Mouse (Mus musculus) yolk sac, embryonic 10.5 days (tissue): ENCODE data around the gene Cdc26.

ENCODE experiments used
- DNase-seq: peaks from one replicate; pipeline ENCODE4 v3.0.0-alpha.2; 2017; ENCODE audit warnings: low spot score

Cdc26 gene

DNA sequence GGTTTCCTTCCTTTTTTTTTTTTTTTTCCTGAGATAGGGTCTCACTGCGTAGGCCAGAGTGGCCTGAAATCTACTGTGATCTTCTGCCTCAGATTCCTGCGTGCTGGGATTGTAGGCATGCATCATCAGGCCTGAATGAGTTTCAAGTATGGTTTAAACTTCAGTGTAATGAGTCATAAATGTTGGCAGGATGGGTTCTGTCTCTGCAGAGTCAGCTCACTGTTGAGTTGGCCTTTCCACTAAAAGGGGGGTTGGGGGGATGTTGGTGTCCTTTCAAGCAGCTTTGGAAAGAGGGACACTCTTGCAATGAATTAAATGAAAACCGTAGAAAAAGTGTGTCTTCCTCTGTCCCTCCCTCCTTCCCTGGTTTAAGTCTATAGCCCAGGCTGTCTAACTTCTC, 9.5 kb downstream of the Cdc26 start:
- DNase-seq, result no peak

DNA sequence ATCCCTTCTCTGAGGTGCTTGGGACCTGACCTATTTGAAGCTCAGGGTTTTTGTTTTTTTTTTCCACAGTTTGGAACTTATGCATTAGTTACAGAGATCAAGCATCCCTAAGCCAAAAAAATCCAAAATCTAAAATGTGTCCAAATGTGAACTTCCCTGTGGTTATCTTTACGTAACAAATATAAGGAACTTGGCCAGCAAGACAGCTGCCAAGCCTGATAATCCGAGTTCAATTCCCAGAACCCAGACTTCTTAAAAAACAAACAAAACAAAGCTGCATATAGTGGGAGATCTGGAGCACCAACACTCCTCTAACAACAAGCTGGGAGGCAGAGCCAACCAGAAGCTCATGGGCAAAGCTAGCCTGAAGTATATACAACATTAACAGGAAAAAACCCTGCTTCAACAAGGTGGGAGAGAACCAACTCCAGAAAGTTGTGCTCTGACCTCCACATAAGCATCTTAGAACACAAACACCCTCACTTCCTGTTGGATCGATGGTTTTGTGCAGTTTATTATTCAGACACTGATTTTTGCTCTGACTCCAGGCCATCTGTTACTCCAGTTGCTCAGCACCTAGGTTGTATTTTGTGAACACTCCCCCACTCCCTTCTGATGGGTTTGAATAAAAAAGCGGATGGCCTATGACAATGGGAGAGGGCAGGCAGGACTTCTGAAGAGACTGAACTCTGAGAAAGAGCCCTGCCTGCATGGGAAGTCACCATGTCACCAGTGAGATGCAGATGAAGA, 10.7 kb downstream of the Cdc26 start:
- no peak for DNase-seq

DNA sequence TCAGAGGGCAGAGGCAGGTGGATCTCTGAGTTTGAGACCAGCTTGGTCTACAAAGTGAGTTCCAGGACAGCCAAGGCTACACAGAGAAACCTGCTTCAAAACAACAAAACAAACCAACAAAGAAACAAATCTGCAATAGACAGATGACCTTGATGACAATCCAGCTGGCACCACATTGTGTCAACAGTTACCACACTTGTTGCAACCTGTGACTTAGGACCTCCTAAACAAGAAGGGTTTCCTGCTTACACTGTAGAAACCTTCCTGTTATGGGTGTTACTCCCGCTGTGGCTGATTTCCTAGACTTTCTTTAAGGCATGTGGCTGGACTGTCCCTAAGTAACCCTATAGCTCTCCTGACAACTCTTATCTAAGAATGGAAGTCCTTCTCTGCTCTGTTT, 12.6 kb downstream of the Cdc26 start:
- DNase-seq, result no peak

DNA sequence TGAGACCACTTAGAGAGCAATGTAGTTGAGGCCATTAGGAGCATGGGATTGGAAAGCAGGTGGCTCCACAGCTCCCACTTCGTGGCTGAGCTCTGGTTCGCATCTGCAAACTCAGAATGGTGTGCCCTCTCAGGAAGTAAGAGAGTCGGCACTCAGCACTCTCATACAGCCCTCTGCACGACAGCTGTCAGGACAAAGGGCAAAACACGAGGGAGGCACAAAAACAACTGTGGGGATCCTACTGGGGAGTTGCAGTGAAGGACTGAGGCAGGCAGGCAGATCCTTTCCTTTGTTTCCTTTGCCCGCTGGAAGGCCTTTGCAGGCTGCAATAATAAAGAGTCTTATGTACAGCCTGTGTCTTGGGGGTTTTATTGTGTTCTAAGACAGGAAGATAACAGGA, 15.0 kb downstream of the Cdc26 start:
- DNase-seq, result no peak

DNA sequence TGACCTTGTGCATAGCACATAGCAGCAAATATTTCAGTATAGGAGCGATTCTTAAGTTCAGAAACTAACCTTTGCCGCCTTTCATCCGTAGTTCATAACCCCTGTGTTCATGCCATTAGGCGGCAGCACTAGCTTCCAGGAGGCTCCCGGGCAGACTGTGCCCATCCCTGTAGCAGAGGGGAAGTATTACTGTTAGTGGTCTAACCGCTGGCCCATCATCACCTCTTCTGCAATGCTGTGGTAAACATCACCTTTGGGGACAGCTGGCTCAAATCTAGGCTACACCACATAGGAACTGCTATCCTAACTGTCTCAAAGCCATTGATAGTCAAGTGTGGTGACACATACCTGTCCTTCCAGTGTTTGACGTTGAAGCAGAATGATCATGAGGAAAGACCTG, 16.6 kb downstream of the Cdc26 start:
- DNase-seq, result no peak

DNA sequence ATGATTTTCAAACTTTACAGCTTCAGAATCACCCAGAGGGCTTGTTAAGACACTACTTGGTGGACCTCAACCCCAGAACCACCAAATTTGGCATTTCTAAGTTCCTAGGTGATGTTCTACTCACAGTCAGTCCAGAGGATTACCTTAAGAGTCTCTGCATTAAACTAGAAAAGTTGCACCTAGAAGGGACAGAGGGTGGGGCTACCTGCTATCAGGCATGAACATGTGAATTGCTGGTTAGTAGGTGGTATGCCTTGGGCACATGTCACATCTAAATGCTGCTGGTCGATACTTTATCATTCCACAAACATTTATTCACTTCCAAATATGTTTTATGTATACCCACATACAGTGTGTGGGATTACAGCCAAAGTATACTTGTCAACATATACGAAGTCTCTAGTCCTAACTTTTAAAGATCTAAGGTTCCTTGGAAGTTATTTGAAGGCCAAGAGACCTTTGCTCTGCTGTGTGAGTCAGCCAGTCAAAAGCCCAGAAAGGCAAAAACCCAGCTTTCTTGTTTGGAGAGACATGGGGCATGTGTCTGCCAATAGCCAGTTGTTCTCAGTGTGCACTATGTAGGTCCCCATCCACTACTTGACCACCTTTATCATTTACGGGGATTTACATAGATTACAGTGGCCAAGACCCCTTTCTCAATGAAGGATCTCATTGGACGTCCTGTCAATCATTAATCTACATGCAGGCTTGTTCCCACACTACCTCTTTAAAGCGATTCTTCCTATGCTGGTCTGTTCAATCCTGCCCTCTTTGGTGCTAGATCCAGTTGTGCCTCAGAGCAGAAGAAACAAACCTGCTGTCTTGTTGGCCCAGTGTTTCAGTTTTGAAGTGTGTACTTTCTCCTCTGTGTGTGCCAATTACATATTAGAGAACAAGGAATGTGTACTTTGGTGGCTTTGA, 18.6 kb downstream of the Cdc26 start:
- peak; percentile 51 for DNase-seq

DNA sequence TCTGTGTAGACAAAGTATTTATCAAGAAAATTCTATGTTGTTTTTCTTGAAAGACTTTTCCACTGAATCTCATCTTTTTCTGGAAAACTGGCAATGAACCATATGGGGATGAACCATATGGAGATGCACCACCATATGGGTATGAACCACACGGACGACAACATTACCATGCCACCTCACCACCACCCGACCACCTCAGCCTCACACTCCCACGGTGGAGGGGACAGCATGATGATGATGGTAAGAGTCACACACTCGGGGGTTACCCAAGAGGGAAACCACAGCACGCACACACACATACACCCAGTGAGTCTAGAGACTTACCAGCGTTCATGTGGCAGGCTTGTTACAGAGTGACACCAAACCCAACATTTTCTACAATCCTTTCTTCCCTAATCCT, 23.0 kb downstream of the Cdc26 start:
- DNase-seq, result no peak

DNA sequence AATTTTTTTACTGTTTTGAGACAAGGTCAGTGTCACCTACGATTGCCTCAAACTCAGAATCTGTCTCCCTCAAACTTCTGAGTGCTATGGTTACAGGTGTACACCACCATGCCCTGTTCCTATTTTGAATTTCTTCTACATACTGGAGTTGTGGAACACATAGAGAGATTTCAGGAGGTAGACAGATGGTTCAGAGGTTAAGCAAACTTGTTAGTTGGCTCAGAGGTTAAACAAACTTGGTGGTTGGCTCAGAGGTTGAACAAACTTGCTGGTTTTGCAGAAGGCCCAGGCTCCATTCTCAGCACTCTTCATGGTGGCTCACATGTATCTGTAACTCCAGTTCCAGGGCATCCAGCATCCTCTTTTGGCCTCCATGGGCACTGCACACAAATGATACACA, 24.3 kb downstream of the Cdc26 start:
- DNase-seq, result peak; percentile 65

DNA sequence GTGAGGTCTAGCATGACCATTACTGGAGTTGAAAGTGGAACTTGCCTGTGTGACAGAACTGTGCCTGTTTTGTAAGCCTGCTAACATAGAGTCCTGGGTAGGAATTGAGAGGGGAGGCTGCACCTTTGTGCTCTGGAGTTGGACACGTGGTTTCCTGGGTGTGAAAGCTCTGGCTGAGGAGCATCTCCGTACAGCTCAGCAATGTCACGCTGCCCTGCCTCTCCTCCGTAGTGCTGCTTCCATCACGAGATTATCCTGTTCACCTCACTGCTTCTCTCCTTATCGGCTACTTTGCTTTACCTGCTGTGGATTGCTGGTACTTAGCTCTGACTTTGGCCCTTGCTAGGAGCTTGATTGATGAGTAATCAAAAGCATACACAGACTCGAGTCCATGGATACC, 24.7 kb downstream of the Cdc26 start:
- DNase-seq, result peak; percentile 68

DNA sequence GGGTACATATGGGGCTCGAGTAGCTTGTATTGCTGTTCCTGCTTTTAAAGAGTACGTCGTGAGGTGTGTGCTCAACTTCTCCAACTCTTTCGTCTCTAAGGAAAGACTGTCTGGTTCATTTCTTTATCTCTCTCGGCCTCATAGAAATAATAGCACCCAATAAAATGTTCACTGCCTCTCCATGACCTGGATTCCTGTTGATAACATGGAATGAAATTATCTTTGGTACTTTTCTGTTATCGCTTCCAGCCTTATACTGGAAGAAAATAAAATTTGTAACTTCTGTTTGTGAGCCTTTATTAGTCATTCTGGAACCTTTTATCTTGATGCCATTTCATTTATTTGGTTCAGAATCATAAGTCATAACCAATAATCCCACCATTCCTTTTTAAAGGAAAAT, 25.2 kb downstream of the Cdc26 start:
- DNase-seq, result no peak

DNA sequence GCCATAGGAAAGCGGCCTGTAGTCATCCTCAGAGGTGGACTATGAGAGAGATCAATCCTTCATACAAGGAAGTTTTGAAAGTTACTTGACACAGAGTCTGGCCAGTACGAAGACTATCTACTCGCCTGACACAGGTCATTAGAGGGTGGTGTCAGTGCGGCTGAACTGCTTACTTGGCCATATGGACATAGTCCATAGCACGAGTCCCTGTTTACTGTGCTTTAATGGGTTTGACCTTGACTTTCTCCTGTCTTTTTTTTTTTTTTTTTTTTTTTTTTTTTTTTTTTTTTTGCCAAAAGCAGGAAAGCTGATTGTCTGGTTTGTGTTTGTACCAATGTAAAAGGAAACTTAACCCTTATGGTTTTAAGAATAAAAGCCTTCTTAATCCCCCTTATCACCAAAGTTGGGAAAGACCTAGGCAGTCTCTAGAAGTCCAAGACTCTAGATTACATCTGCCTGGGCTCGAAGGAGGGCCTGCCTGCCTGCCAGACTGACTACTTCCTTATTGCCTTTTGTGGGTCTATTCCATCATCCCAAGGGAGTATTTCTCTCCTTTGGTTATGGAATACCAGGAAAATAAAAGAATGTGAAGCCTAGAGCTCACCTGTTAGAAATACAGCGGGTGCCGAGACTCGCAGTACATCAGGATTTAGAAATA, 28.6 kb downstream of the Cdc26 start:
- no peak for DNase-seq

DNA sequence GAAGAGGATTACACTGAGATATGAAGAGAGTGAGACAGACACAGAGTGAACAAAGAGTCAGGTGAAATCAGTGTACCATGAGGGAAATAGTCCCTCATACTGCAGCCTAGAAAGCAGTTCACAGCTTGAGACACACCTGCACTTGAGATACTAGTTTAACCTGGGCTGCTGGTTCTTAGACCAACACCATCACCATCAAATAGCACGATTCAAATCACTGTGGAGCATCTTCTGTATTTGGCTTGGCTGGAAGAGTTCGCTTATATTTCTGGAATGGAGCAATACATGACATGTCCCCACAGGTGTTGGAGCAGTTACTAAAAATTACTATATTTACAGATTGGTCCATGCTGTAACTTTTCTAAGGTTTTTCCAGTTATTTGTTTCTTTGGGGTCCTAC, 32.3 kb downstream of the Cdc26 start:
- DNase-seq, result no peak

DNA sequence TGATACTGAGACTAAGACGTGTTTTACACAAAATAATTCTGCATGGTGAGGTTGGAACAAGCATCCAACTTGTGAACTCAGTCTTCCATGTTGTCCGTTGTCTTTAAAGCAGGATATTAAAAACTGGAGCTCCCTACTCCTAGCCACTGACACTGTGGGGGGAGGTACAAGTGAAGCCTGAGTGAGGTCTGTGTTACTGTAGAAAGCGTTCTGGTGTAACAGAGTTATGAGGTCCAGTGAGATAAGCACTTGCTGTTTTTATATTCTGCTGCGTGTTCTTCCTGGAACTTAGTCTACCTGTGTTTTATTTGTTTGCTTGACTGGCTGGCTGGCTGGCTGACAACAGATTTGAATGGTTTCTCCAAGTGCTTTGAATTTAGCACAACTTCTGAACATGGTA, 34.1 kb downstream of the Cdc26 start:
- no peak for DNase-seq

DNA sequence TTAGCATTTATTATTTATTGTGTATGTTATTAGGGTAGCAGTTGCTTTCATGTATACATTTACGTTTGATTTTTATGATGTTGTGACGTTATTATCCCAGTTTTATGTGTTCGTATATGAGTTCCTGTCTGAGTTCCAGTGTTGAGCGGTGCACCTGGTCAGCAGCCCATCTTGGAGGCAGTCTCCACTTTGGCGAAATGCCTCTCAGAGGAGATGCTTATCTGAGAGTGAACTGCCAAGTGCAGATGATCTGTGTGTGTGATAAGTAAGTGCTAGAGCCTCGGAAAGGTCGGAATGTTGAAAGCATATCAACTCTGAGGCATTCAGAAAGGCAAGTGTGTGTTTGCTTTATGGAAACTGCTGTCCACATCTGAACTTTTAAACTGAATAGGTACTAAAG, 34.8 kb downstream of the Cdc26 start:
- no peak for DNase-seq

DNA sequence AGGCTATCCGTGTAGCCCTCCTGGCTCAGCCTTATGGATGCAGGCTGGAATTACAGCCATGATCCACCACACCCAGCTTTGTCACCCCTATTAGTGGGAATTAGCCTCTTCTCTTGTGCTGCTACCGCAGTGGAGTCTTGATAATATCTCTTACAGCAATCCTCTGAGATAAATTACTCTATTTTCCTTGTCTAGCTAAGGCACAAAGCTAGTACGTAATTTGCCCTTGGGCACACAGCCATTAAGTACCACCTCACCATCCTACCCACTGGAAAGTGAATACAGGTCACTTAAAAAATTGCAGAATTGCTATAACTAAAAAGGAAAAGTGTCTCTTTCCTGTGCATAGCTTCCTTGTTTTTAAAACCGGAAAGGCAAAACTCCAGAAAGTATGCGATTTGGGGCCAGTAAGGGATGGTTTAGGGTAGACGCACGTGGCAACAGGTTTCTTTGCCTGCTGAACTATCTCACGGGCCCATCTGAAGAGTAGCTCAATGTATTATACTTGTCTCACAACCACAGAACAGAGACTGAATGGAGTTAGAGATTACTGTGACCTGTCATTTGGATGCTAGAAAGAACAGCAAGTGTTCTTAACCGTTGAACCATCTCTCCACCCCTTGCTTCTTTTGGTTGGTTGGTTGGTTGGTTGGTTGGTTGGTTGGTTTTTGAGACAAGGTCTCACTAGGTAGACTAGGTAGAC, 35.5 kb downstream of the Cdc26 start:
- DNase-seq, result no peak

DNA sequence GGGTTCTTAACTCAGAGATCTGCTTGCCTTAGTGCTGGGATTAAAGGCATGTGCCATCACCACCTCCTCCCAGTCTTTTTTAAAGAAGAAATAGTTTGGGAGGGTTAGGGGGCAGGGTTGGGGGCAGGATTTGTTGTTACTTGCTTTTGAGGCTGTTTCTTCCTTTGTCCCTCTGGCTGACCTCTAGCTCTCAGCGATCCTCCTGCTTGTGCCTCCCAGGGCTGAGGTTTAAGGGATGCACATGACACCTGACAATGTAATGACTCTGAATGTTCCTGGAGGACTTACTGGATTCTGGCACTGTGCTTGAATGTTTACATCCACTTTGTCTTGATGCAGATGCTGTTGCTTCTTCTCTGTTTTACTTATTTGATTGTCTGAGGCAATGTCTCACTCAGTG, 36.0 kb downstream of the Cdc26 start:
- DNase-seq, result no peak

DNA sequence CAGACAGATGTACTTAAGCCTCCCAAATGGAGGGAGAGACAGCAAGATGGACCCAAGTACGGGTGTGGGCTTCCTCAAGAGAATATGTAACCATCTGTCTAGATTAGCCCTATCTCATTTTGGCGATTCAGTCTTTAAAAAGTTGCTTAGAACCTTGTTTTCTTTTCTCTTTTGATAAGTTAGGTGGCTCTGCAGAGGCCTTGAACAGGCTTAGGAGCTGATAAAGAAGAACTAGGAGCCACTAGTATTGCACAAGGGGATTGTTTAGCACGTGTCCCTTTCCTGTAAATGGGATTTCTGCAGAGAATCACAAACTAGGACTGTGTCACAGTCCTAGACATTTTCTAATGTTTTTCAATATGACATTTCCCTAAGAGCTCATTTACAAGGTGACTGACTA, 39.4 kb downstream of the Cdc26 start:
- no peak for DNase-seq

DNA sequence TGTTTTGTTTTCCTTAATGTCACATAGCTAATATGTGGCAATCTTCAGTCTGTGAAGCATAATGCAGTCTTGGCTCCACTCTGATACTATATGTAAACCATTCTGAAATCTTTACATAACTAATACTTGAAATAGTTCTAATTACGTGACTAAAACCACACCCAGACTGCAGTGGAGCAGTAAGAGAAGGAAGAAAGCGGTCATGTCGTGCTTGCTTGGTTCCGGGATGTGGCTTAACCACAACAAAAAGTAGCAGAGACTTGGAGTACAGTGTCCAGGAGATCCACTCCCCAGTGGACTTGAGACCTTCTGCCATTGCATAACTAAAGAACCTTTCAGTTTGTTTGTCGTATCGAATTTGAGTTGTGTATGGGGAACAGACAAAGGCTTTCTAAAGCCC, 40.9 kb downstream of the Cdc26 start:
- no peak for DNase-seq

DNA sequence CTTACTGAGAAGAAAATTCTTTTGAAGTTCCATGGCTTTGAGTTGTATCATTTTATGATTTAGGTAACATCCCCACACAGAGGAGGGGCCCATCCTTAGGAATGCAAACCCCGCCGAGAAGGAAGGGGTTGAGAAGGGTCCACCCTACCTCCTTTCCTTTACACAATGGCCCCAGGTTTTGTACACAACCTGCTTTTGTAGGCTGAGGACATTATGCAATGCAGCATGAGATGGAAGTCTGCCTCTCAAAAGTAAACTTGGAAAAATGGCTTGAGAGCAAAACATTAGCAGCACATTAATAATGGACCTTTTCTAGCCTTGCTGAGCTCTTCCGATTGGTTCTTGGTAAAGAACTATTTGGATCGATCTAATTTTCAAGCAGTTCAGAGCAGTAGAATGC, 42.2 kb downstream of the Cdc26 start:
- no peak for DNase-seq

DNA sequence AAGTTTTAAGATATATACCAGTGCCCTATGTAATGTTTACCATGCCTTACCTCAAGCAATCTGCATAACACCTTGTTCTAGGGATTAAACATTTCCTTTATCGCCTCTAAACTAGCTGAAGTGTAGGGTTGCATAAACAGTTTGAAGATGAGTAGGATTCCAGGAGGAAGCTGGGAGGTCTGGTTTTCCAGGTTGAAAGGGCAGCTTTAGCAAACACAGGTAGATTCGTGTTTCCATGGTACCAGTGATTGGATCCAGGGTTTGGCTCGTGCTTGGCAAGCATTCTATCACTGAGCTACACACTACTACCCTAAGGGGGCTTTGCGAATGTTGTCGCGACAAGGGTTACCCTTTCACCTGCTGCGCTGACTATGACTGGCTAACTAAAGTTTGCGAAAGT, 44.1 kb downstream of the Cdc26 start:
- DNase-seq, result peak; percentile 72

DNA sequence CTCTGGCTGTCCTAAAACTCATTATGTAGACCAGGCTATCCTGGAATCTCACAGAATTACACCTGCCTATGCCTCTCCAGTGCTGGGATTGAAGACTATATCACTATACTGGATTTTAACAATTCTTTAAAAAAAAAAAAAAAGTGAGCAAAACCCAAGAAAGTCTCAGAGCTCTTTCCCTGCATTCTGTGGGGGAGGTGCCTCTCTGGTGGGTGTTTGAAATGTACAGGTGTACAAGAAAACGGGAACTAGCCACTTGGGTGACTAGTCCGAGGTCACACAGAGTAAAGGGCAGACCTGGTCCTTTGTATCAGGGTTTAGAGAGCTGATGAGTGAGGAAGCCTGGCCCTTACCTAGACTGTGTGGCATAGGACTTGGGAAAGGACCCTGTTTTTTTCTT, 46.0 kb downstream of the Cdc26 start:
- DNase-seq, result no peak

DNA sequence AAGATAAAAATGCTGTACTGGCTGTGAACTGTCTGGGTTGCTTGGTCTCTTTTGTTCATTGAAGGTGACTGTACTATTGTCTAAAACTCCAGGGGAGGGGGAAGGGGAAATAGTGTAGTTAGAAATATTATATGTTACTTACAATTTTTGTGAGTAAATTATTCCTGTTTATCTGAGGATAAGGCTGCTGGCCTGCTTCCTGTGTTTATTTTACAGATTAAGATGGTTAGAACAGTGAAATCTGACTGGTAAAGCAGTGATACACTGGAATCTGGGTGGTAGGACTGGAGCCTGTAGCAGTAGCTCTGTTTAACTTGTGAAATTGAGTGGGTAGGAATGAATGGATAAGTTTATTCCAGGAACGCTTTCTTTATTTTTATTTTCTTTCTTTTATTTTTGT, 46.4 kb downstream of the Cdc26 start:
- no peak for DNase-seq
